Mouse (Mus musculus): ENCODE measurements at regions not wholly inside any gene's neighbourhood (a gene's known extent, or its start where the extent isn't known, plus 50 kb on each side); places are given as distances from the start of the nearest gene placed in this dataset.

- TF ChIP-seq CTCF (conservative IDR thresholded peaks at IDR 0.05; ENCODE audit: insufficient read depth, insufficient read length, low read depth, low read length) (no peak), POLR2A (IDR thresholded peaks at IDR 0.05; ENCODE audit: low read depth, low read length) (no peak)
These were observed 291.1 kb downstream of the Vps13c start for GRCm38 (mm10) chr9:68131263-68131662.
